Comparison of ENCODE assay signal across 21 mouse cellular contexts in the genomic region with DNA sequence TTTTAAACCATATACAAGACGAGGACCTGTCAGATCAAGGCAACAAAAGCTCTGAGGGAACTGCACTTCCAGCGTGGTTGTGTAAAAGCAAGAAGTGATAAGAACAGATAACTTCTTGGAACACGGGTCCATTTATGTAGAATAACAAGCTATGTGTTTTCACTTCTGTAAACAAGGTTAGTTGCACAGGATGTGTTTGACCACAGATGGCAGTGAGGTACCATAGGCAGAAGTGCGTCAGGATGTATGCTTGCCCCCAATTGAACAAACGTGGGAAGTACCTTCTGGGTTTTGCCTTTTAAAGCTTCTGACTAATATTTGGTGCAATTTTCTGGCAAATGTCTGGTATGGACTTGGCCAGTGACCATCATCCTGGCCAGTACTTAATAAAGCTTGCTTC. TPM values are rescaled to one million over a fixed set of nuclear protein-coding genes. Genes with fewer than 3 reads are reported as not detected.
"Had no signal": no experiment of that assay in that cellular context is flagged by ENCODE, and none has a peak within 500 bp of the region (broad histone marks: within the 10 kb centered on the region; RNA-seq: fewer than 3 reads in every experiment).

No protein-coding gene starts in this region.

- ATAC-seq: liver, postnatal 0 days; midbrain, embryonic 13.5 days had no signal

- H3K36me3 ChIP-seq: limb, embryonic 12.5 days; liver, embryonic 13.5 days; lung, embryonic 15.5 days; midbrain, embryonic 13.5 days; stomach, embryonic 15.5 days had no signal

- DNase-seq: kidney, postnatal 25 days; liver; liver, embryonic 13.5 days; liver, postnatal 0 days; lung, postnatal 14 days; right cerebral cortex, postnatal 4 days; spleen, adult 18-20 months; thymus, adult 2 months; thymus, postnatal 36 days had no signal

- H3K27me3 ChIP-seq: limb, embryonic 12.5 days; liver, embryonic 13.5 days; lung, embryonic 15.5 days; midbrain, embryonic 13.5 days; stomach, embryonic 15.5 days had no signal

RNA-seq across cellular contexts. Expression of a gene that starts 7.1 kb away (rescaled TPM):
- total RNA-seq: midbrain, postnatal 0 days had no signal
- polyA plus RNA-seq: kidney, embryonic 16.5 days; limb, embryonic 12.5 days; liver, embryonic 13.5 days; liver, postnatal 0 days; lung, embryonic 15.5 days; macrophage; midbrain, embryonic 13.5 days; midbrain, postnatal 0 days; neural tube, embryonic 14.5 days; stomach, embryonic 15.5 days; testis, adult 2 months; thymus, adult 2 months had no signal

RNA-seq across cellular contexts. Expression of a gene that starts 13.8 kb away (rescaled TPM):
- total RNA-seq: layer of hippocampus, adult 2 months; layer of hippocampus, postnatal 10 days; left cerebral cortex, postnatal 36 days had no signal
- polyA plus RNA-seq: kidney, embryonic 16.5 days; limb, embryonic 12.5 days; liver, embryonic 13.5 days; liver, postnatal 0 days; lung, embryonic 15.5 days; macrophage; midbrain, embryonic 13.5 days; midbrain, postnatal 0 days; neural tube, embryonic 14.5 days; stomach, embryonic 15.5 days; testis, adult 2 months; thymus, adult 2 months had no signal
